Mouse (Mus musculus) kidney, postnatal 36 days (tissue): Measurements from ENCODE around the gene Nrp2.

Source experiments
- DNase-seq, 2 experiments: peaks; one replicate each; pipeline ENCODE4 v3.0.0; 2021 to 2022; ENCODE audit warnings: mixed read lengths in 2 of 2

The Nrp2 gene

GRCm38 (mm10) chr1:62752661-62753333 lies 49.7 kb downstream of the Nrp2 start:
- DNase-seq: no peak

- DNase-seq: no peak
These were observed 51.2 kb downstream of the Nrp2 start for GRCm38 (mm10) chr1:62754066-62754835.

- DNase-seq: no peak
These were observed 57.0 kb downstream of the Nrp2 start for GRCm38 (mm10) chr1:62760086-62760485.

DNA sequence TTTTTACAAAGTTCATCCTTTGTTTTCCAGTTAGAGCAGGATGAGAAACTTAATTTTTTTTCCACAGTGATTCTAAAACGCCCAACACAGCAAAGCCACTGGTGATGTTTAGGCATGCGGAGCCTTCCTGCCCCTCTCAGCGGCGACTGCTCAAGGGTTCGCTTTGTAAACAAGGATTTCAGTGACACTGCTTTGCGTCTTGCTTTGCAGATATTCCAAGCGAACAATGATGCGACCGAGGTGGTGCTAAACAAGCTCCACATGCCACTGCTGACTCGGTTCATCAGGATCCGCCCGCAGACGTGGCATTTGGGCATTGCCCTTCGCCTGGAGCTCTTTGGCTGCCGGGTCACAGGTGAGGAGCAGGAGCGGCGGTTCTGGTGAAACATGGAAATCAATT lies 57.5 kb downstream of the Nrp2 start:
- no peak for DNase-seq

DNA sequence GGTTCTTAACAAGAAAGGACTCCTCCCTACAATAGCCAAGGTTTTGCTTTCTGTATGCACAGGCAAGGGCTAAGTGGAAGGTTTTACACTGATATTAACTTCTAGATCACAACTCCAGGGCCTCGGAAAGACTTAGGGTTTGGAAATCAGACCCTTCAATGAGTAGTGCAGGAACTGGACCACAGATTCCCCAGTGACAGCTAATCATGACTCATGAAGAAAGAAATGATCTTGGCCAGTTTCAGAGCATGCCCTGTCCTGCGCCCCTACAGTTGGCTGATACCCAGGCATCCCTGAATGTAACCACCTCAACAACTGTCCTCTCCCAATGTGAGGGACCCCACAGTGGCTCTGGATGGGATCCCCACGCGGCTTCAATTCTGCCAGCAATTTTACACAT lies 60.7 kb downstream of the Nrp2 start:
- no peak for DNase-seq

- DNase-seq: no peak
These were observed 62.1 kb downstream of the Nrp2 start for GRCm38 (mm10) chr1:62765171-62765570.

DNA sequence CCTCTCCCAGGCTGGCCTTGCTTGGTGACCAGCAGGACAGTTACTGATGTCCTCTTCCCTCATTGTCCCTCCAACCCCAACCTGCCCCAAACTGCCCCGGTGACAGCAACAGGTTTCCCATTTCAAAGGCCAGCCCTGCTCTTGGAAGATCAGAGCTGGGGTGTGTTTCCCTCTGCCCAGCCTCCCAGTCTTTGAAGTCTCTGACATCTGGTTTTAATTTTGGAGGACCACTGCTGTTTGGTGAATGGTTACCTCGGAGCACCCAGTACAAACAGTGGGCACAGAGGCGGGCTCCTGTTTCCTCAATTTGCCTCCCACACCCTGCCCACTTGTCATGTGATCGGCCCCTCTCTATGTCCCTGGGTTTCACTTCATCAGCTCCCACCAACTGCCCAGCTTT lies 63.7 kb downstream of the Nrp2 start:
- no peak for DNase-seq

DNA sequence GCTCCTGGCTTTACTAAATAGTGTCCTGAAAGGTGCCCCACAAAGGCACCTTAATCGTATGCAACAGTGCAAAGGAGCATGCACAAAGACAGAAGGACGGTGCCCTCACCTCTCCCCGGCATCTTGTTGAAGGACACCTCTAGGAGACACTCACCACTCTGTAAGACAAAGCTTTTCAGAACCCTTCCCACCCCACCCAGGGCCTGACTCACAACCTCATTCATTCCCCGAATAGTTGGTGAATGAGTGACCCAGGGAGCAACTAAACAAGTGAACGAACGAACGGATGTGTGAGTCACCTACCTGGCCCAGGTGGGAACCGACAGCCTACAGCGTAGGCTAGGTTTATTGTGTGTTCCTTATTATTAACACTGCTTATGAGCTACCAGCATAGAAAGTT lies 64.5 kb downstream of the Nrp2 start:
- no peak for DNase-seq

DNA sequence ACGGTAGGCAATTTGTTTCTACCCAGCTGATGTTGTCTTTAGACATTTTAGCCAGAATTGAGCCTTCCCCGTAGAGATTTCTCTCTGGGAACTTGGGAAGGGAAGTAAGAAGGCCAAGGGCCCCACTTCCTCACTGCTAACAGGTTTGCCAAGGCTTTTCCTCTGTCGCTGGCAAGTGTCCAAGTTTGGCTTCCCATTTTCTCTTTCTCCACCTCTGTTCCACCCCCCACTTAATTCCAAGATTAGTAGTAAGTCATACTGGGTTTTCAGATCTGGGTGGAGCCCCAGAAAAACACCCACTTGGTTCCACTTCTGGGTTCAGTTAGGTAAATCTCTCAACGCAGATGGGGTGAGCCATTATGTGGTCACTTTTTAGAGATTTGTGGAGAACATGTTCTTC lies 67.5 kb downstream of the Nrp2 start:
- DNase-seq: peak in 1 of 2 experiments; percentile 44

DNA sequence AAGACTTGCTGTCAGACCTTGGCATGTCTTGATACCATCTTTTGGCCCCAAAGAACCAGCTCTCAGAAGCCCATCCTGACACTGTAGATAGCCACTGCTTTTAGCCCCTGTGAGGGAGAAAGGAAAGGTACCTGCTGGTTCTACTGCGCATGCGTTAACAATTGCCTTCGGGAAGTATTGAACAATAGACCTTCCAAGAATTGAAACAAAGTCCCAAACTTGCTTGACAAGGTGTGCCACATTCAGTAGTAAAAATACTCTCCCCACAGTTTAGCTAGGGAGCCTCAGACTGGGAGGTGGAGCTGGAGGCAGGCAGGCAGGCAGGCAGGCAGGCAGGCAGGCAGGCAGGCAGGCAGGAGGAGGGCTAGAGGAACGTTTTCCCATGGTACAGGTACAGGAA lies 69.3 kb downstream of the Nrp2 start:
- no peak for DNase-seq

DNA sequence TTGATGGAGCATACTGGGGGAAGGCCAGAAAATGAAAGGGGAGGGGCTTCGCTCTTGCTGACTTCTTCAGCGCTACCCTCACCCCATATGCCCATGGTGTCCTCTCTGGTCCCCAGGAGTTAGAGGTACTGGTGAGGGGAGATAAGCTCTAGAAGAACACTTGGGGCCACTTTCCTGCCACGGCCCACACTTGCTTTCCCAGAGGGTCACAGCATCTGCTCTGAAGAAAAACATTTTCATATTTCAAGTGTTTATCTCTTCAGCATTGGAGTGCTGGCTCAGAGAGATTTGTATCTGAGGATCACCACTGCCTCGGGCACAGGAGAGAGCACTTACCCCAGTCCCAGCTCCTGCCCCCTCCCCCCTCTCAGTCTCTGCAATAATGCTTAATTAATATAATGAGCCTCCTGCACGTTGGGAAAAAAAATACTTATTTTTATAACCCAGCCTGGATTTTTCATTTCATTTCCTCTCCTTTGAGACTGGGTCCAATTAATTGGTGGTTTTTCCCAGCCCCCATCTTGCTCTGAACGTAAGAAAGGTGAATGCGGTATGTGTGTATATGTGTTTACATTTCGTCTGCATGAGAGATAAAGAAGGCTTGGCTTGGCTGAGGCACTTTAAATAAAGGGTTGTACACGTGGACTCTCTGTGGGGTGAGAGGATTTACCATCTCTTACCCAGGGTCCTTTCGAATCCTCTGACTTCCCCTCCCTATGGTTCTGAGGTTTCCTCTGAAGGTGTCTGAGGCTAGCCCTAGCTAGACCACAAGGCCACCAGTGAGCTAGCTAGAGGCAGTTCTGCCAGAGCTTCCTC lies 70.2 kb downstream of the Nrp2 start:
- DNase-seq: no peak

GRCm38 (mm10) chr1:62773921-62774191 lies 70.8 kb downstream of the Nrp2 start:
- no peak for DNase-seq

GRCm38 (mm10) chr1:62774288-62775218 lies 71.5 kb downstream of the Nrp2 start:
- DNase-seq: no peak

DNA sequence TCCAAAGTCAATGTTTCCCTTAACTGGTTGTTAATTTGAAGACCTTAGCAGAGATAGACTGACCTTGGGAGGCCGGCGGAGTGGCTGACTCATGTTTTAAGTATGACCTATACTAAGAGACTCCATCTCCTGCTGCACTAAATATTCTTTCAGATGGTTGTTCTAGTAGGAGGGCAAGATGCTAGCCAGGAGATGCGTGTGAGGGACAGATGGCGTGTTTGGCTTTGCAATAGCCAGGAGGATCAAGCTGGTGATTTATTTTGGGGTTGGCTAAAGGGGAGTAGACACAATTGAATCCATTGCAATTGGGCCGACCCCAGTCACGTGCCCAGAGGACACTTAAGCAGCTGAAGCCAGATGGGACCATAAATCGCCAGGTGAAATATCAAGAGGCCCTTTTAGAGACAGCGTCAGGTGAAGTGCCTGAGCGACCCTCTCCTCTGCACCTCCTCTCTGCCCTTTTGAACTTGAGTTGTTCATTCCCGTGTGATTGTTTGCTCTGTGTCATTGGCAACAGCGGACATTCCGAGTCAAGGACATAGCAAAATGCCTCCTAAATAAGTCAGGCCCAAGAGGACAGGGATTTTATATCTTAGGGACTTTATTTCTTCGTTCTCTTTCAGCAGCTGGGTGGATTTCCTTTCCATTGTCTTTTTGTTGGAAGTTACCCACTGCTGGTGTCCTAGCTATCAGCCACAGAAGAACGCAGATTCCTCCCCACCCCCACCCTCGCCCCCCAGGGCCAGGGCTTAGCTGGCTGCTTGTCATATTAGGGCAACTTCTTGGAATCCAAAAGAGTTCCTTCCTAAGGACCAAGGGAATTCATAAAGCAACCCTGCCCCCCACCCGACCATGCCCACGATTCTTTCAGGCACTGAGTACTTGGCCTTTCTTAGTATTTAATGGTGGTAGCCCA lies 74.5 kb downstream of the Nrp2 start:
- peak in 1 of 2 experiments; percentile 44 for DNase-seq

DNA sequence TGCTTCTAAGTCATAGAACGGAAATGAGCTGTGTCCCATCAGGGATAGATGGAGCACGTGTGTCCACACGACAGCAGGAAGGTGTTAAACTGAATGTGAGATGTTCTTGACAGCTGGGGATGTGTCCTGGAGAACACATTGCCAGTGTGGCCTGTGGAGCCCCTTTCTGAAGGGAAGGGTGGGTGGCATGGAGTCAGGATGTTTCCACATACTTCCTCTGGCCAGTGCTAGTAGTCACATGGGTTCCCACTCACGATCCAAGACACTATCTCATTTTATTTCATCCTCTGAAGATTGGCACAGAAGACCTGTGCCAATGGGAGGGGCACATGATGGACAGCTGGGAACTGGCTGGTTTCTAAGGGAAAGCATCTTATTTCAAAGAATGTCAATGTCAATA lies 75.8 kb downstream of the Nrp2 start:
- DNase-seq: no peak

DNA sequence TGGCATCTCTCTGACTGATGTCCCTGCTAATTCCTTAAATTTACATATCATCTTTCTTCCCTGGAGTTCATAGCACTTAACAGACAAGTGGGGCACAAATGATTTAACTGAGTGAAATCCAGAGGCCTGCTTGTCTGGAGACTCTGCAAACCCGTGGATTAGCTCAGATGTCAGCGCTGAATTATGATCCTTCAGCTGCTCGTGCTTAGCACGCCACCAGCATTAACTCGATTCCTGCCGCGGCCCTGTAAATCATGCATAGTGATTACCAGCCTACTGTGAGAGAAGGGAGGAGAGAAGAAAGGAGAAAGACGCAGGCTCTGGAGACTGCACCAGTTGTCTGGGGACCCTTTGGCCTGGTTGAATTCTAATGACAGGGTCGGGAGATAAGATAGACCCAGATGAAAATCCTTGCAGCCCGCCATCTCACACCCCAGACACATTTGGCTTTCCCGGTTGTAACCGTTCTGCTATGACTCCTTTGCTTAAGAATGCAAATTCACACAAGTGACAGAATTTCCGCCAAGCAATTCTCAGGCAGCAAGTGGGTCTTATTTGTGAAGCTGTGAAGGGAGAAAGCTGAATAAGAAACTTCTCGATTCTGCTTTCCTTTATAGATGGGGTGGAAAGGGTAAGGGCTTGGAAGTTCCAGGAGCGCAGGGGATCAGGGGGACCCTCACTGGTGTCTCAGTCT lies 77.1 kb downstream of the Nrp2 start:
- DNase-seq: no peak

- no peak for DNase-seq
These were observed 79.1 kb downstream of the Nrp2 start for GRCm38 (mm10) chr1:62782155-62782554.

GRCm38 (mm10) chr1:62782573-62782972 lies 79.5 kb downstream of the Nrp2 start:
- DNase-seq: no peak

DNA sequence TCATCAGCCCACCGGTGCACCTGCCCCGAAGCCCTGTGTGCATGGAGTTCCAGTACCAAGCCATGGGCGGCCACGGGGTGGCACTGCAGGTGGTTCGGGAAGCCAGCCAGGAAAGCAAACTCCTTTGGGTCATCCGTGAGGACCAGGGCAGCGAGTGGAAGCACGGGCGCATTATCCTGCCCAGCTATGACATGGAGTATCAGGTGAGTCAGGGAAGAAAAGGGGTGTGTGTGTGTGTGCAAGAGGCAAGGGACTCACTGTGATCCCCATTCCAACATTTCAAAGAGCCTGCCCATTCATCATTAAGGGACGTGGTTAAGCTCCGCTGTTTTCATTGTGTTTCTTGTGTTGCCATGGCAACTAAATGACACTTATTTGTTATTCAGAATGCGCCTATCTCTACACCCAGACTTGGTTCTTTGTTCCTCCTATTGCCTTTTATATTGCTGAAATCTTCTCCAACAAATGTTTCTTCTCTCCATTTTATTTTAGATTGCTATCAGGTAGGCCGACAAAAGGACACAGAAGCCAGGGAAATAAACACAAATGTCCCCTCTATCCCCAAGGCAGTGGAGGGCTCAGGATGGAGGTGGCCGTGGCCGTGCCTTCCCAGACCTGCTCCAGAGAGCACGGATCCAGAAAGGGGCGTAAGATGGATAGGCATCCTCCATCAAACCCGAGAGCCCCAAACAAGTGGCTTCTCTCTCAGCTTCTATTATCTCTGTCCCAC lies 80.4 kb downstream of the Nrp2 start:
- peak in 1 of 2 experiments; percentile 52 for DNase-seq

GRCm38 (mm10) chr1:62784084-62784392 lies 81.0 kb downstream of the Nrp2 start:
- DNase-seq: no peak
